Mouse (Mus musculus) heart, embryonic 16.5 days (tissue): Measurements from ENCODE around the gene Padi6. TPM values are rescaled to one million over a fixed set of nuclear protein-coding genes. Genes with fewer than 3 reads are reported as not detected.

Experiments
- ATAC-seq: fragments of 200-750 bp; cut with Nextera tagmentation; replicated peaks from 2 replicates; pipeline ENCODE4 v1.8.0; 2017; ENCODE audit warnings: moderate number of reproducible peaks; ENCODE audit not compliant: insufficient read depth, low FRiP score; ENCODE audit errors: extremely low read depth
- H3K27ac ChIP-seq: fragments of 300-500 bp; sonication (generic); 2 replicates; pipeline ENCODE4 v1.5.1; 2014; ENCODE audit warnings: mild to moderate bottlenecking, low read length, control low read depth, moderate library complexity
- H3K27me3 ChIP-seq: fragments of 300-500 bp; sonication (generic); 2 replicates; pipeline ENCODE4 v1.6.1; 2014; ENCODE audit warnings: low read length, mixed read lengths; ENCODE audit not compliant: control insufficient read depth, insufficient read depth
- H3K36me3 ChIP-seq: fragments of 300-500 bp; sonication (generic); 2 replicates; pipeline ENCODE4 v1.6.1; 2014; ENCODE audit not compliant: control insufficient read depth, insufficient read depth
- H3K4me1 ChIP-seq: fragments of 300-500 bp; sonication (generic); 2 replicates; pipeline ENCODE4 v1.6.1; 2014; ENCODE audit warnings: low read length, mixed read lengths; ENCODE audit not compliant: control insufficient read depth, insufficient read depth
- H3K4me2 ChIP-seq: fragments of 300-500 bp; sonication (generic); 2 replicates; pipeline ENCODE4 v1.6.1; 2014; ENCODE audit warnings: low read depth, mild to moderate bottlenecking, control low read depth, low read length
- H3K4me3 ChIP-seq: fragments of 300-500 bp; sonication (generic); 2 replicates; pipeline ENCODE4 v1.5.1; 2014; ENCODE audit warnings: mild to moderate bottlenecking, control low read depth, low read length
- H3K9ac ChIP-seq: fragments of 300-500 bp; sonication (generic); 2 replicates; pipeline ENCODE4 v1.6.1; 2014; ENCODE audit warnings: low read length, control low read depth
- H3K9me3 ChIP-seq: fragments of 300-500 bp; sonication (generic); replicated peaks from 2 replicates; pipeline ENCODE4 v1.6.1; 2016; ENCODE audit warnings: low read length; ENCODE audit not compliant: control insufficient read depth
- WGBS: fragments of 180-500 bp; shearing (Covaris S2); extraction: QIAGEN DNeasy Blood & Tissue Kit; methylation state at CpG from one replicate; pipeline ENCODE4 v1.1.7; 2014; 5-methylcytosine and 5-hydroxymethylcytosine counted together
- polyA plus RNA-seq: library from polyadenylated mRNA; unstranded; fragments of >200 nt; fragmentation: Nextera tagmentation; extraction: Ambion mirVana; gene quantifications from 2 replicates; pipeline ENCODE4 v1.2.1, GENCODE M21; 2015

Padi6 gene
- polyA plus RNA-seq, 1 experiment from 2014 or later, result 0.35 TPM

DNA sequence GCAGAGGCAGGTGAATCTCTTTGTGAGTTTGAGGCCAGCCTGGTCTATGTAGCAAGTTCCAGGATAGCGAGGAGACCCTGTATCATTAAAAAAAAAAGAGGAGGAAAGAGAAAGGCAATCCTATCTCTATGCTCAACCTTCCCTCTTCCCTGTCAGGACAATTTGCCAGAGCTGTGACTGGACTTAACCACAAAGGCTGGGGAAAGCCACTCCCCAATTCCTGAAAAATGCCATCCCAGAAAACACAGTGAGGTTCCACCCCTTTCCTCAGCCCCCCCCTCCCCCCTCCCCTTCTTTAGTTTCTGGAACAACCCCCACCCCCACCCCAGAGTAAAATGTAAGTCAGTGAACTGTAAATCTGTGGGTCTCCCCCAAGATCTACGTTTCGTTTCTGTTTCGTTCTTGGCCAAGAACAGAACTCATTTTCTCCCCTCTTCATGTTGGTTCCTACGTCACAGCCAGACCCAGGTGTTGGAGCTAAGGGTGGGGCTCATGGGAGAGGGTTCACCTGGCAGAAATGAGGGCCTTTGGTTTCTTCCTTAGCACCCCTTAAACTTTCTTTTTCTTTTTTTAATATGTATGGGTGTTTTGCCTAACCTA, 53.5 kb downstream of the Padi6 start:
- Histone ChIP-seq H3K4me3 (no peak overlapping the region), H3K4me1 (peaks cover 8% of the 10 kb centered on the region), H3K27ac (no peak overlapping the region), H3K36me3 (no peaks in the 10 kb centered on the region), H3K27me3 (no peaks in the 10 kb centered on the region), H3K9me3 (no peaks in the 10 kb centered on the region), H3K4me2 (no peak overlapping the region), H3K9ac (no peak overlapping the region)
- ATAC-seq, result no peak
- 76% methylated on average over 5 of the region's 5 CpGs for WGBS

DNA sequence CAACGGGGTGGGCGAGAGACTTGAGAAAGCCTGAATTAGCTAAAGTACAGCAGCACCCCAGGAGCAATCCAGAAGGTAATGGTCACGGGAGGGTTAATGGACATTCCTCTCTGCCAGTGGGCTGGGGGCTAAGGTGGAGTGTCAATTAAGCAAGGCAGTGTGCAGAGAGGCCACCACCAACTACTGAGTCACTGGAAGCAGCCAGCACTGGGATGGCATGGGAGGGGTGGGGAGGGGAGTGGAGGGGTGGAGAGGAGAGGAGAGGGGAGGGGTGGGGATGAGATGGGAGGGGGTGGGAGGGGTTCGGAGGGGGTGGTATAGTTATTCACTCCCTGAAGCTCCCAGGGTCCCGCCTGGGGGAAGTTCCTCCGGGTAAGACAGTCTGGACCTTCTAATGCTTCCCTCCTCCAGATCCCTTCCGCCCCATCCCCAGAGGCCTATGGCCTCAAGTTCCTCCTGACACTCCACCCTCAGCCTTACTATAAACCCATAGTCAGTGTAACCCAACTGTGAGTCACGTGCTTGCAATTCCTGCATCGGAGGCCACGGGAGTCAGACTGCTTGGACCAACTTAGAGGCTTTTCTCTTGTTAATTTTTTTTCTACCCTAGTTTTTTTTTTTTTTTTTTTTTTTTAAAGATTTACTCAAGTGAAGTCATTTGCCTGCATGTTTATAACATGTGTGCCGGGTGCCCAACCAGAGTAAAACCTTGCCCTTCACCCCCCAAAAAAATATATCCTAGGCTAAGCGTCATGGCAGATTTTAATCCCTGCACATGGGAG, 54.2 kb downstream of the Padi6 start:
- Histone ChIP-seq H3K4me3 (no peak overlapping the region), H3K36me3 (no peaks in the 10 kb centered on the region), H3K27me3 (no peaks in the 10 kb centered on the region), H3K4me2 (no peak overlapping the region), H3K4me1 (peaks cover 10% of the 10 kb centered on the region), H3K27ac (no peak overlapping the region), H3K9ac (no peak overlapping the region), H3K9me3 (no peaks in the 10 kb centered on the region)
- no peak for ATAC-seq
- WGBS, result 55% methylated on average over 12 of the region's 12 CpGs

DNA sequence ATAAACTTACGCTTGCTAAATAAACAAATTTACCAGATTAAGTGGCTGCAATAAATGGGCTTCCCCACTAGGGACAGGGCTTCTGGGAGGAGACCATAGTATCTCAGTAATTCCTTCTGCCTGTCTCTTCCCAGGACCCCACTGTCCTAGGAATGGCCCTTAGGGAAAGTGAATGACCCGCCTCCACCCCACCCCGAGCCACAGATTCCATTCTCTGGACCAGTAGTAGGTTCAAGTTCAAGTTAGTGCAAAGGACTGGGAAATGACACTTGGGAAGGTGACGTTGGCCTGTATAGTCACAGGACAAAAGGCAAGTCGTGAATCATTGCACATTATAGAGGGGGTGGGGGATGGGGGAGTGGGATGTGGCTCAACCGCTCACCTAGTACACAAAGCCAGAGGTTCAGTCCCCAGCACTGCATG, 57.6 kb downstream of the Padi6 start:
- peaks cover 12% of the 10 kb centered on the region for H3K4me1 ChIP-seq
- H3K36me3 ChIP-seq, result no peaks in the 10 kb centered on the region
- peak overlapping the region; percentile 52 for H3K4me2 ChIP-seq
- H3K9ac ChIP-seq, result no peak overlapping the region
- ATAC-seq, result no peak
- WGBS, result 45% methylated on average over 6 of the region's 6 CpGs
- H3K27ac ChIP-seq, result peak overlapping the region; percentile 50; the same call in 1 of the 2 replicates
- H3K9me3 ChIP-seq, result no peaks in the 10 kb centered on the region
- no peaks in the 10 kb centered on the region for H3K27me3 ChIP-seq
- H3K4me3 ChIP-seq, result no peak overlapping the region

DNA sequence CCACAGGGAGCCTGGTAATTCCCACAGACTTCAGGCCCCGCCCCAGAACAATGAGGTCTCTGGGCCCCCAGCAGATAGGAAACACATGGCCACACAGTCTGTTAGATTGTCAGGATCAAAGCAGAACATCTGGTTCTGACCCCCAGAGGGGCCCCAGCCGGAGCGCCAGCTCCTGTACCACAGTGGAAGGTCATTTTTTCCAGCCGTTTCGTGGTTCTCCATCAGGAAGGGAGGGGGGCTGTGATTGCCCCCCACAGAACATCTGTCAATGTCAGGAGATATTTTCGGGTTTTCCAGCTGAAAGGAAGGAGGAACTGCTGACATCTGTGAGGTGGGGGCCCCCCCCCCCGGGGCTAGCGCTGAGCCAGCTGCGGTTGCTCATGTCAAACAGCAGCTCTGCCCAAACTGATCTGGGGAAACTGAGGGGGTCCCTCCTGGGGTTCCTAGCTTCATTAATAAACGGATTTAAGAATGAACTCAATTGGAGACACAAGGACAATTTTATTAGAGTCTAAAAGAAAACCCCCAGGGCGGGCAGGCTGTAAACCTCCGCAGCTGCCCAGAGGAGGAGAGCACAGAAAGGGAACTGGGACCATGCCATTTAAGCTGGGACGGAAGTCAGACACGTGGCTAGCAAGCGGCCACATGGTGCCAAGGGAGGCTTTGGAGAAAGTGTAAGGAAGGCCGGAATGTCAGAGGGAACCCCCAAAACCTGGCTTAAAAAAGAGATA, 58.1 kb downstream of the Padi6 start:
- Histone ChIP-seq H3K4me1 (peaks cover 15% of the 10 kb centered on the region), H3K4me3 (peak overlapping the region; percentile 10; the same call in 1 of the 2 replicates), H3K27me3 (no peaks in the 10 kb centered on the region), H3K4me2 (peak overlapping the region; percentile 52), H3K9ac (no peak overlapping the region), H3K27ac (peak overlapping the region; percentile 50), H3K9me3 (no peaks in the 10 kb centered on the region), H3K36me3 (no peaks in the 10 kb centered on the region)
- 5% methylated on average over 16 of the region's 16 CpGs for whole genome bisulfite sequencing
- peak; percentile 49 for ATAC-seq

DNA sequence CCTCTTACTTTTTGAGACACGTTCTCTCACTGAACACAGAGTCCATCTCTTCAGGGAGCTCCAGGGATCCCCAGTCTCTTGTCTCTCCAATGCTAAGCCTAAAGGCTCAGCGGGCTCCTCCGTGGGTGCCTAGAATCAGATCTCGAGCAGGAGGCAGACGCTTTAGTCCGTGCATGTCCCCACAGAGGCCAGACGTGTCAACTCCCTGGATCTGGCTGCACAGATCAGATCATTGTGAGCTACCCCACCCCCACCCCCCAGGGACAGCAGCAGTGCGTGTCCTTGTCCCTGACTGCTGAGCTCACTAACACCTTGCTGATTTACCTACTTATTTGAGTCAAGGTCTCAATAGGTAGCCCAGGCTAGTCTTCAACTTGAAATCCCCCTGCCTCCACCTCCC, 58.8 kb downstream of the Padi6 start:
- Histone ChIP-seq H3K4me2 (peak overlapping the region; percentile 52; the same call in 1 of the 2 replicates), H3K4me3 (no peak overlapping the region), H3K27me3 (no peaks in the 10 kb centered on the region), H3K9me3 (no peaks in the 10 kb centered on the region), H3K27ac (peak overlapping the region; percentile 37; the same call in 1 of the 2 replicates), H3K4me1 (peaks cover 15% of the 10 kb centered on the region), H3K36me3 (no peaks in the 10 kb centered on the region), H3K9ac (no peak overlapping the region)
- WGBS, result 34% methylated on average over 8 of the region's 8 CpGs
- no peak for ATAC-seq

DNA sequence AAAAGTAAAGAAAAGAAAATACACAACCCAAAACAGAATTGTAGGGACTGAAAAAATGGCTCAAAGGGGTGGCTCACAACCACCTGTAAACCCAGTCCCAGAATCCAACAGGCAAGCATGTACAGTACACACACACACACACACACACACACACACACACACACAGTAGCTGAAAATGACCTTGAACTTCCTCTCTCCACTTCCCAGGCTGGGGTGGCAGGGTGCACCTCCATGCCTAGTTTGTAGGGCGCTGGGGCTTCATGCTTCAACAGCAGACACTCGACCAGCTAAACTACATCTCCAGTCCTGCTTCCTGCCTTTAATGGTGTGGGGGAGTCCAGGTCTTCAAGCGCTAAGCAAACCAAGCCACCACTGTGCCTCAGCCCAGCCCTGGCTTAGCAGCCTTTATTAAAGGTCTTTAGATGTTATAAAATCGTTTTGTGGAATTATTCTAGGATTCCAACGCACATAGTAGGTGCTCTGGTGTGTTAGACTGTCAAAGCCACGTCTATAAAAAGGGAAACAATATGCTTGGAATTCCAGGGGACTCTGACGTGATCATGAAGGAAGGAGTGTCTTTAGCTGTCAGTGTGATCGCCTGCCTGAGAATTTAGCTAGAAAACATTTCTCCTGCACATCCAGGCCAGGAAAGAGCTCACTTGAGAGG, 61.6 kb downstream of the Padi6 start:
- Histone ChIP-seq H3K4me2 (no peak overlapping the region), H3K36me3 (no peaks in the 10 kb centered on the region), H3K27me3 (no peaks in the 10 kb centered on the region), H3K9ac (no peak overlapping the region), H3K27ac (peak overlapping the region; percentile 31; the same call in 1 of the 2 replicates), H3K9me3 (no peaks in the 10 kb centered on the region), H3K4me3 (no peak overlapping the region), H3K4me1 (peaks cover 15% of the 10 kb centered on the region)
- ATAC-seq, result no peak
- 30% methylated on average over 8 of the region's 8 CpGs for WGBS

DNA sequence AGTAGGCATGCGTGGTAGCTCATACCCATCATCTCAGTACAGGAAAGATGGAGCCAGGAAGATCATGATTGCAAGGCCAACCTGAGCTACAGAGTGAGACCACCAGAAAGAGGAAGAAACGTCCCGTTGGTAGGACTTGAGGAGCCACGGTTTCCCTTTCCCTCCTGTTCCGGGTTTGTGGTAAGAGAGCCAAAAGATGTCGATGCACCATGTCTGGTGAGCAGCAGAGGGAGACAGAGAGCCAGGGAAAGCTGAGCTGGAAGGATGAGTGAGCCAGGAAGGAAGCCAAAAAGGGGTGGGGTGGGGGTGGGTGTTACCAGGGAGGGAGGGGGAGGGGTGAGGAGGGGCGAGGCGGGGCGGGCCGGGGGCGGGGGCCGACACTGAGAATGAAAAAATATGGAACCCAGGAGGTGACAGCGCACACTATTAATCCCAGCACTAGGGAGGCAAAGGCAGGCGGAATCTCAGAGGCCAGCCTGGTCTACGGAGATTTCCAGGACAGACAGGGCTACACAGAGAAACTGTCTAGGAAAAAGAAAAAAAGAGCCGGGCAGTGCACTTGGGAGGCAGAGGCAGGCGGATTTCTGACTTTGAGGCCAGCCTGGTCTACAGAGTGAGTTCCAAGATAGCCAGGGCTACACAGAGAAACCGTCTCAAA, 62.6 kb downstream of the Padi6 start:
- no peaks in the 10 kb centered on the region for H3K36me3 ChIP-seq
- H3K4me1 ChIP-seq, result peaks cover 15% of the 10 kb centered on the region

DNA sequence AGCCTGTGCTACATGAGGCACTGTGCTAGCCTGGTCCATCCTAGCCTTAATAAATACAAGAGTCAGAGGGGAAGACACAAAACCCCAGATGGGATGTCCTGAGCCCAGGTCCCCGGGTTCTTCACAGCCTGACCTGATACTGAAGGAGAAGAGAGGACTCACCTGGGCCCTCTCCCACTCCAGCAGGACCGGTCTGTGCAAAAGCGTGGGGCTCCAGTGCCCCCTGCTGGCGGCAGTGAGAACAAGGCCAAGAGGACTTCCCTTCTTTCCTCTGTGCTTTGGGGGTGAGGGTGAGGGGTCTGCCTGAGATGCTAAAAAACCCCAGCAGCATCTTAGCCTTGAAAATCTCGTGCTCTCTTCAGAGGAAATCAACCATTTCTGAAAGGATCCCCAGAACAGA, 63.4 kb downstream of the Padi6 start:
- Histone ChIP-seq H3K9ac (no peak overlapping the region; the same call in 1 of the 2 replicates), H3K27me3 (no peaks in the 10 kb centered on the region), H3K4me3 (no peak overlapping the region), H3K27ac (no peak overlapping the region), H3K36me3 (no peaks in the 10 kb centered on the region), H3K4me2 (no peak overlapping the region), H3K9me3 (no peaks in the 10 kb centered on the region), H3K4me1 (peaks cover 9% of the 10 kb centered on the region)
- ATAC-seq, result 0 out of 2 replicates have a peak, but pooled peaks have one; percentile 19
- WGBS, result 16% methylated on average over 5 of the region's 5 CpGs

More for the DNA sequence above, 62.6 kb downstream of the Padi6 start:
- ATAC-seq, result no peak
- WGBS, result 21% methylated on average over 16 of the region's 18 CpGs
- Histone ChIP-seq H3K27ac (no peak overlapping the region), H3K4me2 (peak overlapping the region; percentile 56), H3K4me3 (peak overlapping the region; percentile 30; the same call in 1 of the 2 replicates), H3K9ac (0 out of 2 replicates have a peak overlapping the region, but pooled peaks have one; percentile 50), H3K27me3 (no peaks in the 10 kb centered on the region), H3K9me3 (no peaks in the 10 kb centered on the region)
